Mouse (Mus musculus) left cerebral cortex, adult 6 months (tissue): Measurements from ENCODE around the gene Dph5. TPM values are rescaled to one million over a fixed set of nuclear protein-coding genes. Genes with fewer than 3 reads are reported as not detected.

ENCODE experiments used
- long read RNA-seq, 2 experiments: library from polyadenylated mRNA; unstranded; transcript quantifications; one replicate each; pipeline ENCODE4 v2.0.0; 2019 to 2020
- polyA plus RNA-seq: library from polyadenylated mRNA; unstranded; fragments of <200 nt; fragmentation: Nextera tagmentation; gene quantifications from 2 replicates; pipeline ENCODE4 v1.2.3, GENCODE M21; 2021

The Dph5 gene
- 15.5 and 20.1 TPM in 2 replicates for polyA plus RNA-seq
- long read RNA-seq, experiment 1, transcript Dph5-202 (4 exons, 1,836 nt) = minor isoform, 16 of 73 reads
- long read RNA-seq, experiment 1, transcript Dph5-201 (8 exons, 1,576 nt) = major isoform, 42 of 73 reads
- long read RNA-seq, experiment 1, partial matches to known transcripts = 2 of 73 reads
- long read RNA-seq, experiment 1, other reads (novel, unspliced or antisense) = 12 of 73 reads
- long read RNA-seq, experiment 2, transcript Dph5-201 (8 exons, 1,576 nt) = major isoform, 13 of 22 reads
- long read RNA-seq, experiment 2, partial matches to known transcripts = 2 of 22 reads
- long read RNA-seq, experiment 2, other reads (novel, unspliced or antisense) = 4 of 22 reads

DNA sequence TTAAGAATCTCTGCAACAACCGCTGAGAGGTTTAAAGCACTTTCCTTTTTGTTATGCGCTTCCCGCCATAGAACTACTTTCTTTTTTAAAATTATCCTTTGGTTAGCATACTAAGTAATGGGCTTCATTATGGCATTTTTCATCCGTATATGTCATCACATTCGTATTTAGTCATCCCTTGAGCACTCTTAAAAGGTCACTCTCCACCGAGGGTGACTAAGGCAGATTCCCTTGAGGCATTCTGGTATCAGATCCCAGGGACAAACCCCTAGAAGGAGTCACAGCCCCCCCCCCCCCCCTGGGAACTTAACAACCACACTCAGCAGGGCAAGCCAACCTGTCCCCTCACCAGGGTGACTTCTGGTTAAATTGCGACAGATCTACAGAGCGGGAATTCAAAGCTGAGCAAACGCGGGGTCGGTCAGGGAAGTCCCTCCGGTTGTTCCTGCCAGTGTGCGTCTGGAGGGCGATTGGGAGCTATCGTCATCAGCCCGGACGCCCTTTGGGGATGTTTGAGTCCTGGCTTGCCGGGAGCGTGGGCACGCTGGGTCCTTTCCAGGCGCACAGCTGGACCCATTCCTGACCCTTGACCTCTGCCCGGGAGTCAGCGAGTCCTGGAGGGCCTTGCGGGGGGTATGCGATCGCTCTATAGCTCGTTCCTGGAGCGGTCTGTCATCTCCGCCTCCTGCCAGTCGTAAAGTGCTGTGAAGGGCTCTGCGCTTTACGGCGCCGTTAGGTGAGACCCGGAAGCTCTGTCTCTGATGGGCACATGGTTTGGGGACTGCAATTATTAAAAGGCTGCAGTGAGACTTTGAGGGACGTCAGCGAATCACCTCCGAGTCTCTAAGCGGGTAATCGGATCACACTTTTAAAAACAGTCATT is at the start of gene Dph5:
Gene Dph5, plus strand, starts transcription at position 411 of the 883 bp plus-strand sequence.

Other genes with a start within 250 kb of the Dph5 start
- 95.6 and 108 TPM in 2 replicates for gene S1pr1, start 172.8 kb upstream of the Dph5 start, polyA plus RNA-seq
- 7.5 and 8.9 TPM in 2 replicates for gene Slc30a7, start 119.6 kb downstream of the Dph5 start, polyA plus RNA-seq
- 64.8 and 77.6 TPM in 2 replicates for gene Extl2, start 119.6 kb downstream of the Dph5 start, polyA plus RNA-seq
- gene Vcam1, start 241.9 kb downstream of the Dph5 start, polyA plus RNA-seq = 9.4 and 12.1 TPM in 2 replicates